Comparison of ENCODE assay signal across 1 mouse cellular context in genomic region chr4:156085256-156085655, GRCm38 (mm10).
A peak's percentile ranks its signal among the peaks of the same experiment; 100 is the strongest.
TF ChIP-seq lines count a peak whose summit lies in the region.

No protein-coding gene starts in this region.

TF ChIP-seq in MEL, 35 proteins besides CTCF, POLR2A, EP300 and RAD21 (continued from another document):
- peak; percentile 41 for TF ChIP-seq TCF12 (IDR thresholded peaks at IDR 0.05; ENCODE audit: low read depth, low read length)
- no peak for TF ChIP-seq MEF2A (IDR thresholded peaks at IDR 0.05; ENCODE audit: extremely low read depth, insufficient replicate concordance, low read depth, low read length, poor library complexity, severe bottlenecking)
- TF ChIP-seq TAL1 (IDR thresholded peaks at IDR 0.05; ENCODE audit: low read length): peak; percentile 36; the same call in 1 of the 2 replicates
- TF ChIP-seq KAT2A (conservative IDR thresholded peaks at IDR 0.05; ENCODE audit: low read depth, low read length): no peak
- TF ChIP-seq MXI1 (IDR thresholded peaks at IDR 0.05; ENCODE audit: low read depth, low read length): 0 out of 2 replicates have a peak, but pooled peaks have one; percentile 15
- TF ChIP-seq USF2 (IDR thresholded peaks at IDR 0.05; ENCODE audit: borderline replicate concordance in 1 of 2, insufficient read depth in 1 of 2, low read depth in 1 of 2, low read length in 2 of 2): no peak
- no peak for TF ChIP-seq POLR2AphosphoS5 (IDR thresholded peaks at IDR 0.05; ENCODE audit: borderline replicate concordance, low read depth, low read length)
